Mouse (Mus musculus) testis, adult 2 months (tissue): ENCODE data around the gene Slc43a2.

Source experiments
- CTCF ChIP-seq: fragments of 200-500 bp; IDR thresholded peaks from 2 replicates; pipeline ENCODE4 v1.5.1; 2012; ENCODE audit warnings: low read depth, mild to moderate bottlenecking, inconsistent platforms, low read length, moderate library complexity; ENCODE audit not compliant: control insufficient read depth, insufficient read depth, insufficient replicate concordance
- POLR2A ChIP-seq: fragments of 200-500 bp; IDR thresholded peaks from 2 replicates; pipeline ENCODE4 v1.6.1; 2012; ENCODE audit warnings: low read depth, mild to moderate bottlenecking, inconsistent platforms, low read length, moderate library complexity; ENCODE audit not compliant: control insufficient read depth

- TF ChIP-seq POLR2A = no peak
- no peak for TF ChIP-seq CTCF
Measured at GRCm38 (mm10) chr11:75487496-75487895, 44.0 kb upstream of the Slc43a2 start.
